Mouse (Mus musculus): ENCODE measurements at regions not wholly inside any gene's neighbourhood (a gene's known extent, or its start where the extent isn't known, plus 50 kb on each side); places are given as distances from the start of the nearest gene placed in this dataset.
"Not testable (repeated sequence)": the region's sequence is repeated elsewhere in the genome, so short reads cannot be mapped to it uniquely, and the experiment has no call there.

GRCm38 (mm10) chr8:37048912-37049692, 55.7 kb downstream of the AI429214 start:
- no peak for DNase-seq

DNA sequence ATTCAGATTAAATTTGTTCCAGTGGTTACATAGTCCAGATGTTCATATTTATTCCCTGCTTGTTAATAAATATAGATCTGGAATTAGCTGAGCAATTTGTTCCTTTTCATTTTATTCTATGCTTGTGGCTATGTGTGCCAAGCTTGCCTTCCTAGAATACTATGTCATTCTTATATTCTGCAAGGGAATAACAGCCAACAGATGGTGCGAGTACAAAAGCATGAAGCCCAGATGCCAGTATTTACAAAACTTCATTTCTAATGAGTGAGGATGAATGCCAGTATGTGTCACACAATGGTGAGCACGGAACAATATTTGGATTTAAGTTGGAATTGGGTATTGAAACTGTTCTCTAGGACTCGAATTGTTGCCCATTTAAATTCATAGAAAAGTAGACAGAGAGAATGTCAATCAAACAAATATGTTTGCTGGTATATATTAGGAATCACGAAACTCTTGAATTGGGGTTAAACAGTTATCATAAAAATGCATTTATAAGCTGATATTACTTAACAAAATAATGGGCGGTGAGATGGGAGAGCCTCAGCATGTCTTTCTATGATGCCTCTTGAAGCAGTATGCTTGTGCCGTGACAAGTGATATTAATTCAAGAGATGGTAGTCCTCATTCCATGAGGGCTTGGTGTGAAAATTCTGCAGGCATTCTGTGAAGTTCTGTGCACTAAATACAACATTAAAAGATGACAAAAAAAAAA, 56.7 kb downstream of the AI429214 start:
- no peak for DNase-seq

GRCm38 (mm10) chr8:37050684-37051028, 57.3 kb downstream of the AI429214 start:
- no peak for DNase-seq

DNA sequence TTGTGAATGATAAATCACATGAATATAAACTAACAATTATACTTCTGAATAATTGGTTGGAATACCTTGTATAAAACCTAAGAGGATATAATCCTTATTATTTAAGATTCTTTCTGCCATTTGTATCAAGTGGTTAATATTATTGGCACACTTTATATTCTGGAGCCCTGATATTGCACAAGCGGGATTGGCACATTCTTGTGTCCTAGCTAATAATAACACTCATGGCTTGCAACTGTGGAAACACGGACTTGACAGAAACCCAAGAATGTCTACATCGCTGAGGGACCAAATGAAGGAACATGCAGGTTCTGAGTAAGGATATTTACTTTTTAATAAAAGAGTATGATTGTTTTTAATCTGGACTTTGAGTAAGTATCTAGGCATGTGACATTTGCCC, 63.0 kb downstream of the AI429214 start:
- no peak for DNase-seq

DNA sequence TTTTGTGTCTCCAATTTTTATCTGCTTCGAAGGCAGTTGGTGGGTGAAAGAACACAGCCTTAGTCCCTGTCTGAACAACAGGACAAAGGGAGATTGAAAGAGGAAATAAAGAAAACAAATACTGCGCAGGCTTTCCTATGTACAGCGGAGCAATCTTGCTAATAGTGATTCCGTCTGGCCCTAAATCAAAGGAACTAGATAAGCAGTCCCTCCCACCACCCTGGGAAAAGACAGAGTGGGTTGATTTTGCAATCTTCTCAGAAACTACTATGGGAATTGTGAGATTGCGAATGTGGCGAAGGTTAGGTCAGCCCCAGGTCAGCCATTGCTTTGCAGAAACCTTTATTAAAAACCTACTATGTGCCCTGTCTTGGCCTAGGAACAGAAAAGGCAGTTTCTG, 65.0 kb downstream of the AI429214 start:
- no peak for DNase-seq

DNA sequence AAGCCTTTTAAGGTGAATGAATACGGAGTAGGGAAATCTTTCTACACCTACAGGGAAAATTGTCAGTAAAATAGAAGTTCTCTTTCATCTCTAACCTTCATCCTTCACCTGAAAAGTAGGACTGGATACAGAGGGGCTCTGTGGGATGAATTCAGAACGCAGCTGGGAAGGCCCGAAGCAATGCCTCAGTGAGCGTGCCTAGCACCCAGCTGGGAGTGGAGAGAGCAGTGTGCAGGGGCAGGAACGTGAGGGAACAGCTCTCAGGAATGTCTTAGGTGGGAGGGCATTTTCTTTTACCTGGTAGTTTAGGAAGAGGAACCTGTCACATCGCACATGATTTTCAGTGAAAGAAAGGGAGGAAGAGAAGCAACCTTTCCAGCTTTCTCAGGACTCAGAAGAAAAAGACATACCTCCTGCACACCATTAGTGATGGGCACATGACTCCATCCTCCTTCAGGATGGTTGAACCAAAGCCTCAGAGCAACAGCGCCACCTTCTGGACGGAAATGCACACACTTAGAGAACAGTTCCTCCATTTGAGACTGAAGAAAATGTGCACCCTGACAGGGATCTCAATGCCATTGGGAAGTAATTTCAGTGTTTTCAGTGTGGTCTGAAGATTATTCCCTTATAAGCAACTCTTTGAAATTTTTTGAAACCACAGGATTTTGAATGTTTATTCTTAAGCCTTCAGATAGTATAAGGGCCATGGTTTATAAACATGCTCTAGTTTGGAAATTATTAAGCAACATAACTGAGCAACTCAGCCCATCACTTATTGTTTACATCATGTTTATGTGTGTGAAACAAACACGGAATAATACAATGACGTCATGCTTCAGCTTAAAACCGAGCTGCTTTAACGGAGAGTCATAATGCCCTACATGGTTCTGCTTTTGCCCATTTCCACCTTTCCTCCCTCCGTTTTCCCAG, 68.9 kb downstream of the AI429214 start:
- peak; percentile 91 for DNase-seq

DNA sequence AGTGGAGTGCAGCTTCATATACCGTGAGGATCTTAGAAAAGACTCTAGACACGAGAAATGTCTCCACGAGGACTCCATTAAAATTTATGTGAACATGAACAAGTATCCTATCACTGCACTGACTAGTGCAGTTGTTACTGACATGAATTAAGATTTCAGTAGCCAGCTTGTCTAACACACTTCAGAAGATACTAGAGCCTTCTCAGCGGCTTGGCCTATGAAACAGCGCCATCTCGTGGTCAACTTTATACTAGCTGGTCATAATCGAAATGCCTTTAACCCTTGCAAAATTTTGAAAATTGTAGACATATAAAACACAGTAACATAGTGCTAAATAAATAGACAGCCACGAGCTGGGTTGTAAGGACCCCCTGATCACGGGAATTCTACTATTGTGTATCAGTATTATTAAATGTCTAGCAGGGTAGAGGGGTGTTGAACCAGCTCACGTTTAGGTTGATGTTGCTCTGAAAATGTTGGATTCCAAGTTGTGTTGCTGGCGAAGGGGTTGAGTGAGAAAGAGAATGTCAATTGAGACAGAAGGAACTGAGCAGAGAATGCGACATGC, 70.4 kb downstream of the AI429214 start:
- peak; percentile 89 for DNase-seq

DNA sequence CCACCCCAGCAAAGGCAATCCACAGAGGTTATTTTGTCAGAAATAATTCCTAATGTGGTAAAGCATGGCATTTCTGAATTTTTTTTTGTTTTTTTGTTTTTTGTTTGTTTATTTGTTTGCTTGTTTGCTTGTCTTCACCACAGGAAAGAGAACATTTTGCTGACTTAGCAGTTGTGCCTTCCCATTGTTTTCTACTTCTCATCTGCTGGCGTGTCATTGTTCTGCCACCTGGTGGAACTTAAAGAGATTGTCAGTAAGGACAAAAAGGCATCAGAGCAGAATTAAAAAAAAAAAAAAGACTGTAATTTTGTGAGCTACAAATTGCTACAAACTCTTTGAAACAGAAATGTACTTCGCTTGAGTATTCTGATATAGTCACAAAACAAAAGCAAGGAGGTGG, 79.5 kb downstream of the AI429214 start:
- DNase-seq: peak; percentile 28

GRCm38 (mm10) chr8:37099727-37100126, 106.3 kb downstream of the AI429214 start:
- no peak for DNase-seq

GRCm38 (mm10) chr8:37112386-37112785, 119.0 kb downstream of the AI429214 start:
- not testable (repeated sequence) for DNase-seq

- no peak for DNase-seq
Measured at GRCm38 (mm10) chr8:37125834-37126233, 132.4 kb downstream of the AI429214 start.

DNA sequence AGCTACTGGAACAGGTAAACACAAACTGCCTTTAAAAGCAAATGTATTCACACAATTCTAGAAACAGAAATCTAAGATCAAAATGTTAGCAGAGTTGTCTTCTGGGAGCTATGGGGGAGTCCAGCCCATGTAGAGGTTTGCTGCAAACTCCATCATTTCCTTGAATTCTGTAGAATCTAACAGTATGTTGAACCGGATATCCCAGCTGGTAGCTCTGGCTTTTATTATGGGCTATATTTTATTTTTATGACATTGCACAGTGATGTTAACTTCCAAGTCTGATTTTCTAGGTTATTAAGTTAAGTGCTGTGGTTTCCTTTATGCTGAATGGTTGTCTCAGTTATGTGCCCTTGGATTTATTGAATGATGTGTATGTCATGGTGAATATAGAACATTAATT, 136.3 kb downstream of the AI429214 start:
- no peak for DNase-seq

DNA sequence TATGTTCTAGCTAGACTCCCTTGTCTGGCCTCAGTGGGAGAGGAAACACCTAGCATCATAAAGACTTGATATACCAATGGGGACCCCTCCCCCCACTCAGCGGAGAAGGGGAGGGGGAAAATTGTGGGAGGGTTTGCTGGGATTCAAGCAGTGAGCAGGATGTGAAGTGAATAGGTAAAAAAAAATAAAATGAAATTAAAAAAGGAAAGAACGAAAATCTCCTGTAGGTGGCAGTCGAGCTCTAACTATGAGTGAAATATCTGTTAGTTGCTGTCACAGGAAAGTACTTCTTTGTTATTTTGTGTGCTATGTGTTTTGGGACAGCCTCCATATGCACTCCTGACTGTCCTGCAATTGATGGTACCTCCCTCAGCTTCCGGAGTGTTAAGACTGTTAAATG, 138.6 kb downstream of the AI429214 start:
- peak; percentile 19 for DNase-seq

- no peak for DNase-seq
Measured at GRCm38 (mm10) chr8:37134192-37134964, 141.0 kb downstream of the AI429214 start.

GRCm38 (mm10) chr8:37150286-37150685, 156.9 kb downstream of the AI429214 start:
- DNase-seq: no peak

DNA sequence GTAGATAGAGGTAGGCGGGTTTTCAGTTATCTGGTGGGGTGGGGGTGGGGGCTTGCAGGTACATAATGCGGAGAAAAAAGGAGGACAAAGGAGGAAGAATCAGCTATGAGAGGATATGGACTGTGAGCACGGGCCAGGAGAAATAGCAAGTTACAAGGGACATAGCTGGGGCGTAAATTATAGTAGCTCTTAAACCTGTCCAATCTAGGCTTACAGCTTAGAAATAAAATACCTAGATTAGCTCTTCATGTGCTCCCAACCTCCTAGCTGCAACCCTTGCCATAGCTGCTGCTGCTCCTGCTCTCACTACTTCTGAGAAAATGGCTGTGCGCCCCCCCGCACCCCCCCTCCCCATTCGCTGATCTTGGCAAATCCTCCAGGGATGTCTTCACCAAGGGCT, 161.0 kb downstream of the AI429214 start:
- no peak for DNase-seq

GRCm38 (mm10) chr8:37154946-37155345, 161.5 kb downstream of the AI429214 start:
- DNase-seq: peak; percentile 5

GRCm38 (mm10) chr8:37159481-37159880, 166.1 kb downstream of the AI429214 start:
- peak; percentile 81 for DNase-seq

DNA sequence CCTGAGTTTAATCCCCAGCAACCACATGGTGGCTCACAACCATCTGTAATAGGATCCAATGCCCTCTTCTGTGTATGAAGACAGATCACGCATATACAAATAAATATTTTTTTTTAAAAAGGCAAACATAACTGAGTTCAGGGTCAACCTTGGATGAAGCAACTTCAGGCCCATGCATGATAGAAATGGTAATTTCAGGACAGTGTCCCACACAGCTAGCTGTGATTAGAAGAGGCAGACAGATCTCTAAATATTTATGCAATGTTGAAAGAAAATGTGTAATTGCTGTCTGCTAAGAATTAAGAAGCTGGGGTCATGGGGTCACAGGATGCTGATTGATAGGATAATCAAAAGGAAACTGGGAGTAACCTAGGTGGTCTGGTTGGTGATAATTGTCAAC, 203.5 kb downstream of the AI429214 start:
- DNase-seq: no peak

DNA sequence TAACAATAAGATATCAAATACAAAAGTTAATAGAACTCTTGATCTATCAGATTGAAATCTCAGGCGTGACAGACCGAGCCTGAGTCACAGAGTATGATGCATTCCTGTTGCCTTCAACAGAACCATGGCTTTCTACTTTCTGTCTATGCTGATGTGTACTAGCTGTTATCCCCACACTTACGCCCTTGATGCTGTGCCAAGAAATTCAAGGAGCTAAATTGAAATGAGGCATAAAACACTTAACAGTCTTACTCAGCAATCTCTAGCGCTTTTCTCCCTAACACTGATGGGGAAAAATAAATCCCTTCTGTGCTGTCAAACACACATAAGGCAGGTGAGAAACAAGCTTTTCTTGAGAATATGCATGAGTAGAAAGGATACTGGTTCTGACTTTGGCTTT, 222.5 kb downstream of the AI429214 start:
- peak; percentile 5 for DNase-seq

DNA sequence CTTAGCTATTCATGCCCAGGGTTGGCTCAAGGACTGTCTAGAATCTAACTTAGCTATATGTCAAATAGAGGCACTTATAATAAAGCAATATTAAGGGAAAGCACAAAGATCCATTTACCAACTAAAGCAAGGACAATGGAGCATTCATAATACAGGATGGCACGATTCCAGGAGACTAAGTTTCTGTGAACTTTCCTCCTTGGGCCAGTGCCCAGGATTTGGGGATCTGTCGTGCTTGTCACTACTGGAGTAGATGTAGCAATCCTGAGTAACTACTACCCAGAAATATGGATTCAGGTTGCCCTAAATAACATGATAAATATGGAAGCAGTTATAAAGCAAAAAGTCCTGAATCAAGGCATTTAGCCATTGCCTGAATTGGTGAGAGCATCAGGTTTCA, 233.7 kb downstream of the AI429214 start:
- DNase-seq: peak; percentile 7

GRCm38 (mm10) chr8:37237306-37237705, 243.9 kb downstream of the AI429214 start:
- DNase-seq: no peak

Data from kidney, postnatal 10 days (tissue).